Mouse (Mus musculus): ENCODE results near the gene Snapin.
A peak's percentile ranks its signal among the peaks of the same experiment; 100 is the strongest.

Gene Snapin

DNA sequence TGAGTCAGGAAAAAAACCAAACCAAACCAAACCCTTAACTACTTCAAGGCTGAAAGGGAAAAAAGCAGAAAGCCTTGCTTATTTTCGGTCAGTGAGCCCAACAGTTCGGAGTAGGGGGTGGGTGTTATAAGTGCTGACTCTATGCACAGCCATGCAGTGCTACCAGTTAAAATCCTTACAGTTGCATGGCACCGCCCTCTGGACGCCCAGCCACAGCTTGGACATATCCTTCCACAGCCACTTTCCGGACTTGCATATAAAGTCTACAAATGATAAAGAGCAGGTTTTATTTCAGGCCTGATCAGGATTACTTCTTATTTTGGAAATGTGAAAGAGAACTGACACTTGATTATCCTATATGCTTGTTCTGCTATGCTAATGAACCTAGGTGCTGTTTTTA is 14.4 kb upstream of the Snapin start:
- no peak for DNase-seq (ENCODE audit: low spot score)

DNA sequence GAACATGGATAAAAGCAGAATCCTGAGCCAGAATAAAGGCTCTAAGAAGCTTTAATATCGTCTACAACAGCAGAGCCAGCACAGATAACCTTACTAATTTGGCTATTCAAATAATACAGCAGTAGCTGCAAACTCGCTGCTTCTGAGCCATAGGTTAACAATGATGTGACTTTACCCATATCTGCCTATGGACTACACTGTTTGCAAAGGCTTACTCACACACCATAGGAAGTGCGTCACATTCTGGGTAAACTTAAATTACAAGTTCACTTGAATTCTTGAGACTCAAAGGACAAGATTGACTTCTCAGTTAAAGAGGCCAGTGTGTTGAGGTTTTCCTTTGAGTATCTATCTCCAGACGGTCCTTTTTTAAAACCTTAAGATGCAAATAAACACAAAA is 12.6 kb upstream of the Snapin start:
- DNase-seq (ENCODE audit: low spot score): no peak

DNA sequence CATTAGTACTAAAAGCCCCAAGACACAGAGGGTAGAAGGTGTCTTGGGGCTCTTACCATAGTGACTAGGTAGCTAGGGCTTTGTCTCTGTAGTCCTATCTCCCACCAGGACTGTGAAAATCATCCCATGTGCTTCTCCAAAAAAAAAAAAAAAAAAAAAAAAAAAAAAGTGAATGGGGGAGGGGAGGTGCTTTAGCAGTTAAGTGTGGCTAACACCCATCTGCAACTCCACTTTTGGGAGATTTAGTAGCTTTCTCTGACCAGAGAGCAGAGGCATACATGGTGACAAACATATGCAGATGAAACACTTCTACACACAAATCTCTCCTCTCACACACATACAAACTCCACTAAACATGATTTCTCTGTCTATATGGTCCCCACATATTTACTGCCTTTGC is 6.8 kb upstream of the Snapin start:
- no peak for DNase-seq (ENCODE audit: low spot score)

DNA sequence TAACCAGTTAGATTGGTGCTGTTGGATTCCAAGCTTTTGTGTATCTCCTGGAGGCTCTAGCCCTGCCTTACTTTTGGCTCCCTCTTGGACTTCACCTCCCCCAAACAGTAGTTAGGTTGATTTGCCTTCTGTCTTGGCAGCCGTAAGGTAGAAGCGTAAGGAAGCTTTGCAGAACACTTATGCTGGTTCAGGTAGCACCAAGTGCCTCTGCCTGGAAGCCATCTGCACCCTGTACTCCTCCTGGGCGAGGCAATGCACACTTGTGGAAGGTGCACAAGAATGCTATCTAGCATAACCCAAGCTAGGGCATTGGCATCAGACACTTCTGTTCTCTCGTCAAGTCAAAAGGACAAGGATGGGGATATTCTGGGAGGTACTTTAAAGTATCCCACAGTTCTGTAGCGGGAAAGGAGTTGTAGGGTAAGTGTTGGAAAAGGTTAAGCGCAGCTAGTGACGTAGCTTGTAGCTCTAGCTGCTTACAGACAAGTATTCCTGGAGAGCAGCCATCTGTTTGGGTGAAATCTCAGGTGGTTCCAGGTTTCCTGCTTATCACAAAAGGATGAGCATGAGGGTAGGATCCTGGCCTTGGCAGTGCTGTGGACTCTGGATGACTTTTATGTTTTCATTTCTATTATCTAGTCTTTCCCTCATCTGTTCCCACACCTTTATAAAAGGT is 5.2 kb upstream of the Snapin start:
- DNase-seq (ENCODE audit: low spot score): no peak

DNA sequence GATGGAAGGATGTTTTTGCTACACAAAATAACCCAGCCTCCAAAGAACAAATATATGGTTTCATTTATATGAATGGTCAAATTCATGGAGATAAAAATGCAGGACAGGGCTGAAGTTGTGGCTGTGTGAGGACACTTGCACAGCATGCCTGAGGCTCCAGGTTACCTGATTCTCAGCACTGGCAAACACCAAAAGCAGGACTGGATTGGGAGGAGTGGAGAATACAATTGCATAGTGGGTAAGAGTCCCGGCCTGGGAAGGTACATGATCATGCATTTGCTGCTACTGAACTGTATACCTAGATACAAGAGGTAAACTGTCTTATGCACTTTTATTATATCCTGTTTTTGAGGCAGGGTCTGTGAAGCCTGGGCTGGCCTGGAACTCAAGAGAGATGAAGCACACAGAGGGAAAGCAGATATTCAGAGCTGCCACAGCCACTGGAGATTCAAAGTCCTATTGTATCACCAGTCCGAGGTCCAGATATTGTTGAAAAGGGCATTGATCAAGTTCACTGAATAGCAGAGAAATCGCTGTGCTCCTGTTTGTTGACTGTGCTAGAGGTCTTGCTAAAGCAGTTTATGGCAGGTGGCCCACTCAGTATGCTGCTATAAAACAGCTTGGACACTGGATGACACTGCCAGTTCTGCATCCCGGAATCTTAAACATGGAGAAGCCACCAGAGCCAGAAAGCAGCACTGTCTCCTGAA is 3.2 kb upstream of the Snapin start:
- no peak for DNase-seq (ENCODE audit: low spot score)

DNA sequence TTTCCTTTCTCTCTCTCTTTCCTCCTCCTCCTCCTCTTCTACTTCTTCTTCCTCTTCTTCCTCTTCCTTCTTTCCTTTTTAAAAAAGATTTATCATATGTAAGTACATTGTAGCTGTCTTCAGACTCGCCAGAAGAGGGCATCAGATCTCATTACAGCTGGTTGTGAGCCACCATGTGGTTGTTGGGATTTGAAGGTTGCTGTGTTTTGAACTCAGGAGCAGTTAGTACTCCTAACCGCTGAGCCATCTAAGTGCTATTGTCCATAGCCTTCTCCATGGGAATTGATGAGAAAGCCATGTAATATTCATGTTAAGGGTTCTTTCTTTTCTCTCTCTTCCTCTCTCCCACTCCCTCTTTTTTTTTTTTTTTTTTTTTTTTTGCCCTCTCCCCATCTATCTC is 517 bp upstream of the Snapin start:
- DNase-seq (ENCODE audit: low spot score): no peak

DNA sequence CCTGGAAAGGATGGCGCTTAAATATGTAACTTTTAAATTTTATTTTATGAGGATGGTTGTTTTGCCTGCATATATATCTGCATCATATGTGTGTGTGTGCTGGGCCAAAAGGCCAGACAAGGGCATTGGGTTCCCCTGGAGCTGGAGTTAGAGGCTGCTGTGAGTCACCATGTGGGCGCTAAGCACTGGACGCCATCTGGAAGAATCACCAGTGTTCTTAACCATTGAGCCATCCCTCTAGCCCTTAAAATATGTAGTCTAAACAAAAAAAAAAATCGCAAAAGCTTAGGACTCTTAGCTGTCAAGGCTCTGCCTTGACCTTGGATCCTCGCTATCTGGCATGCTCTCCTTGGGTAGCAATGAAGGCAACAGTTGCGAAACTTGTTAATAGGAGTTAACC is 2.3 kb downstream of the Snapin start:
- DNase-seq (ENCODE audit: low spot score): no peak

DNA sequence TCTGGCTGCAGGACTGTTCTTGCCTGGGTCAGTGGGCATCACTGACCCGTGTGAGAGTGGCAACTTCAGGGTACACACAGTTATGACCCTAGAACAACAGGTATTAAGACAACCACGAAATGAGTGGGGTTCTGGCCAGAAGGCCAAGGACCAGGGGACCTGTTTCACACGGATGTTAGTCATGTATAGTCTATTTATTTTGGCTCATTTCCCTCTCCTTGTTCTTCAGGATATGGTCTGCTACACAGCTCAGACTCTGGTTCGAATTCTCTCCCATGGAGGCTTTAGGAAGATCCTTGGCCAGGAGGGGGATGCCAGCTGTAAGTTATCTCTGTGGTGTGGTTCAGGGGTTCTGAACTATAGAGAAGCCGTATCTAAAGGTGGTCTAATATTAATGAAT is 3.8 kb downstream of the Snapin start:
- DNase-seq (ENCODE audit: low spot score): no peak

DNA sequence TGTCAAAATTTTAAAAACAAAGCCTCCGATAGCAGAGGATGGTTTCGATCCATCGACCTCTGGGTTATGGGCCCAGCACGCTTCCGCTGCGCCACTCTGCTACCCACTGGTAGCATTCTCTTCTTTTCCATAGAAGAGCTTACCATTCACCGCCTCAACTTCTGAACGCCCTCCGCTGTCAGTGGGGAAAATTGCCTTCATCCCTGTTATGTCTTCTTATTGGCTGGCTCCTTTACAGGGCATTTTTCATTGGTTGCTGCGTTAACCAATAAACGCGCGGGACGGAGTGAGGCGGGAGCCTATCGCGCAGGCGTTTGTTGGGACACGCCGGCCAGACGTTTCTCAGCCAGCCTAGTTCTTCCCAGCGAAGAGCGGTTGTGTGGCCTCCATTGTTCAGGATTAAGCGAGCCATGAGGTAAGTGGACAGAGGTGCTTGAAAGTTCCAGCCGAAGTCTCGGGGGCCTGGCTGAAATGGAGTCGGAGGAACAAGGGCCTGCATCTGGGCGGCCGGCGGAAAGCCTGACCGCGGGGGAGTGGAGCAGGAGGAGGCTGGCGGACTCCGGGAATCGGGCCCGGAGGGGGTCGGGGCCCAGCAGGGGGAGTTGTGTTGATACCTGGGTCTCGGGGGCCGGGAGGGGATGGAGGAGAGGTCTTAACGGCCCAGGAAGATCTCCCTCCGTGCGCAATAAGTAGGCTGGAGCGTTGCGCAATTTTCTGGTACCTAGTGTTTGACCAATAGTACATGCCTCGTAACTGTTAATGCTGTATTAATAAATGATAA is 14.8 kb downstream of the Snapin start, which contains the start of gene Ilf2:
TSS of gene Ilf2 (plus strand) at position 296 of the 781 bp plus-strand sequence.
- DNase-seq (ENCODE audit: low spot score): peak; percentile 91

DNA sequence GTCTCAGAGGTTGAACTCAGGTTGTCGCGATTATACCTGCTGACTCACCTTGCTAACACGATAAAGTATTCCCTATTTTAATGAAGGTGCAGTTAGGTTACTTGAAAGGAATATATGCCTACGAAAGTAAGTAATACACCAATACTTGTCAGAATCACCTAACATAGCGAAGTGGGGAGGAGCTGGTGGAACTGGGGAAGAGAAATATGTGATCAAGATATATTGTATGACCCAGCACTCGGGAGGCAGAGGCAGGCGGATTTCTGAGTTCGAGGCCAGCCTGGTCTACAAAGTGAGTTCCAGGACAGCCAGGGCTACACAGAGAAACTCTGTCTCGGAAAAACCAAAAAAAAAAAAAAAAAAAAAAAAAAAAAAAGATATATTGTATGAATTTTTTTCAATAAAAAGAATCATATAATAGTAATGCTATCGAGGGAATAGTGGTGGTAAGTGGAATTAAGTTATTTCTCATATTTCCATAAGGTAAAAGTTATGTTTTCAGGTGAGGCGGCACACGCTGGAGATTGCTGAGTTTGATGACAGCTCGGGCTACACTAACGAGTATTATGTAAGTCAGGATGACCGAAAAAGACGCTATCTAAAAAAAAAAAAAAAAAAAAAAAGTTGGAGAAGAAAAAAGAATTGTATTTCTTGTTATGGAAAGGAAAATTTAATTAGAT is 15.5 kb downstream of the Snapin start:
- DNase-seq (ENCODE audit: low spot score): no peak

DNA sequence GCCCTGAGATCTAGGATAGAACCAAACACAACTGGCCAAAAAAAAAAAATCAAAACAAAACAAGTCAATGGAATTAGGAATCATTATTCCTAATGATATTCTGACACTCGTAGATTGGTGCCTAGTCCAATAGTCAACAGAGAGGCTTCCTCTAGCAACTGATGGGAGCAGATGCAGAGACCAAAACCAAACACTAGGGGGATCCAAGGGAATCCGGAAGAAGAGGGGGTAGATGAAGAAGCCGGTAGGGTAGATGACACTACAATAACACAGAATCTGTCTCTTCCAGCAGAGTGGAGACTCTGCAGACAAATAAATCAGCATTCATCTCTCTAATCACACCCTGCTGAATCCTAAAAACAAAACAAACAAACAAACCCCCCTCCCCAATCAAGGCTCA is 18.6 kb downstream of the Snapin start:
- peak; percentile 35 for DNase-seq (ENCODE audit: low spot score)

DNA sequence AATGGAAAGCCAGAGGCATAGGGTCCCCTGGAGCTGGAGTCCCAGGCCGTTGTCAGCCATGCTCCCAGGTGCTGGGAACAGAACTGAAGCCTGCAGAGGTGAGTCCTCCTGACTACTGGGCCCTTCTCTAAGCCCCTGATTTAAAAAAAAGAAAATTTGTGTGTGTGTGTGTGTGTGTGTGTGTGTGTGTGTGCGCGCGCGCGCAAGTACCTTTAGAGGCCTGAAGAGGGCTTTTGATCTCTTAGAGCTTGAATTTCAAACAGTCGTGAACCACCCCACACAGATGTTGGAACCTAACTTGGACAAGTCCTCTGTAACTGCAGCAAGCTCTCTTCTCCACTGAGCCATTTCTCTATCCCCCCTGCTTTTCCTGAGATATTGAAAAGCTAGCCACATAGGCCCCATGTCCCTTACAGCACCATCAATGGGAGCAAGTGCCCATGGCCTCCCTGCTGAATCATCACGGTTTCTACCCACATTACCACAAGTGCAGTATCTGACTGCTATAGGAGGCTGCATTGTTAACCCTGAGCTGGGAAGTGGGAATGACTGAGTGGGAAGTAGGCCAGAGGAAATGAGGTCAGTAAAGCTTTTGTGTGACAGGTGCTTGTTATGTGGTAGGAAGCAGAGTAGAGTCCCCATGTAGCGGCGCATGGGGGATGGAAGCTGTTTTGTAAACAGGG is 23.1 kb downstream of the Snapin start:
- DNase-seq (ENCODE audit: low spot score): no peak

DNA sequence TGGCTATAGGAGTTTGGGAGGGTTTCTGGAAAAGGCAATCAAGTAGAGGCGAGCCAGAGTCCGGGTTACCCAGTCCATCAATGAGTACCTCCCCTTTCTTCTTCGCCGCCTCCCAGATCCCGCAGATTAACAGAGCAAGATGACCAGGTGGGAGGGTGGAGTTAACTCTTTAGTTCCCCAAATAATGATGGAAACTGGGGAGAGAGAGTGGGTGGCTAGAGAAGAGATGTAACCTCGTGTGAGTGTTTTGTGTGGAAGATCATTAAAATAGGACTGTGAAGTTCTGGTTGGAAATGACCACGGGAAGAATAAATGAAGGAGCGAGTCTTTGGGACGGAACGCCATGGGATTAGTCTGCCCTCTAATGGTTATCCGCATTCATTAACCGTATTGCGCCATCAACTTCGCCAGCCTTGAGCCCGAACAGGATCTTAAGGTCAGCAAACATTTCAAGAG is 24.5 kb downstream of the Snapin start:
- DNase-seq (ENCODE audit: low spot score): peak; percentile 60

DNA sequence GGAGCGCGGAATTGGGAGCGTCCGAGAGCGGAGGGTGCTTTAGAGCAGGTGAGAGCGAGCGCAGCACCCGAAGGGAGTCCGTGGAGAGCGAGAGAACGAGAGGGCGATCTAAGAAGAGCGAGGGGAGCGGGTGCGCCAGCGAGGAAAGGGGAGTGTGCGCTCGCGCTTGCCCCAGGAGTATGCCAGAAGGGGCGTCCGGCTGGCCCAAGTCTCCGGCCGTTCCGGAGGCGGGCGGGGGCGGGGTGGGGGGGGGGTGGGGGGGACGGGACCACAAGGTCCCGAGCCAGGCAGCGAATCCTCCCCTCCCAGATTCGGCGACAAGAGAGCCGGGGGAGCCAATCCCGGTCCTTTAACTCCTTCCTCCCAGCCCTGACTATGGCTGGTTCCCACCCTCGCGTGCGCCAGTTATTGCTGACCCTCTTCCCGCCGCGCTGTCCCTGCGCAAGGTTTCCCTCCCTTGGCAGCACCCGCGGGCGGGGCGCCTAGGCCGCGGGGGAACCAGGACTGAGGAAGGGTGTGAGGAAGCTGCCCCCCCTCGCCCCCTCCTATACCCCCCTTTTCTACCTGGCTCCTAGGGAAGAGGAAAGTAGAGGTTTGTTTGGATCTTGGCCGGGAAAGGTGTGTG is 25.0 kb downstream of the Snapin start, which contains the start of gene Npr1:
TSS of gene Npr1 (minus strand) at position 181 of the 625 bp plus-strand sequence.
- DNase-seq (ENCODE audit: low spot score): peak; percentile 50

DNA sequence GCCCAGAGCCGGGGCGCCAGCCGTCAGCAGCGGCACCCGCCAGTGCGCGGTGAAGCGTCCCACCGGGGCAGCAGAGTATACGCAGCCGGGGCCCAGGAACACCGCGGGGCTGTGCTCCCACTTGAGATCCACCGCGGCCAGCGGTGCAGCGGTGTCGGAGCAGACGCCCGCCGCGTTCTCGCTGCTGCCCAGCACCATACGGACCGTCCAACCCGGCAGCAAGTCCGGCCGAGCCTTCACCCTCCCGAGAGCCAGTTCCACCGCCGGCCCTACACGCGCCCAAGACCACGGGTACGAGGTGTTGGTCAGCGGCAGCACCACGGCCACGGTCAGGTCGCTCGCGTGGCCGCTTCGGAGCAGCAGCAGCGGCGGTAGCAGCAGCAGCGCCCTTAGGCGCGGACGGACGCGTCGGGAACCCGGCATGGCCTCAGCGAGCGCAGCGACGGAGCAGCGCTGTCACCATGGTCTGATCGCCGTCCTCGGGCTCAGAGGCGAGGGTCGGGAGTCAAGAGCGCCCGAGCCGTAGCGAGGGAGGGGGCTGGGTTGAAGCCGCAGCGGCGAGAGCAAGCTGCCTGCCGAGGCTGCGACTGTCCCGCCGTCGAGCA is 25.6 kb downstream of the Snapin start:
- DNase-seq (ENCODE audit: low spot score): peak; percentile 30

DNA sequence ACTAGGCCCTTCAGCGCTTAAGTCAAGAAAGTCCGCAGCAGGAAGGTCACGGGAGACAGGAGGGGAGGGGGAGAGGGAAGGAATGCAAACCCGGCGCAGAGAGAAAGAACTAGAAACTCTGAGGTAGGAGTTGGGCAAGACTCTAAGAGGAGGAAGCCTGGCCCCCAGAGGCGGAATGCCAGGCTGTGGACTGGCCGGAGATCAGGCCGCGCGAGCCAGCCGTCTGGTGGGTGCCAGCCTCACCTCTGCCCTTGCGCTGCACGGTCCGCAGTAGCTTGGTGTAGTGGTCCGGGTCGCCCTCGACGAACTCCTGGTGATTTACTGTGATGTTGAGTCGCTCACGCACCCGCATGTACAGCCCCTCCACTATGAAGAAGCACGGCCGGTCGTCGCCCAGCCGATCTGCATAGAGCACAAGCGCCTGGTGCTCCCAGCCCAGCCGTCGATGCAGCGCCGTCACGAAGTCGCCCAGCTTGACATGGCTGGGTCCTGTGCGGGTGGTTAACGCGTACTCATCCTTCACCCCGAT is 26.2 kb downstream of the Snapin start:
- DNase-seq (ENCODE audit: low spot score): peak; percentile 32

DNA sequence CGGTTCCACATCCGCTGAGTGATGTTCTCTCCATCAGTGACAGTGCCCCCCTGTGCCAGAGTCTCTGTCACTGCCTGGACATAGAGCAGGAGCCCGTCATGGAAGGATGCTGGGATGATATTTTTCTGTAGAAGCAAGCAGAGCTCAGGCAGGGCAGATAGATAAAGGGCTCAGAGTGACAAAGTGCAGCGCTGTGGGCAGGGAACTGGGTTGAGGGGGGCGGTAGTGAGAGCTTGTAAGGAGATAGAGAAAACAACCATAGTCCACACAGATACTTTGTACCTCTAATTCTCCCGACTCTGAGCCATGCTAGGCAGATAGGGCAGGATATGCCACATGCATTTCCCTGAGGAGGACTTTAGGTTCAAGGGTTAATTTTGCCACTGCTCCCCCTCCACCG is 28.3 kb downstream of the Snapin start:
- DNase-seq (ENCODE audit: low spot score): no peak

DNA sequence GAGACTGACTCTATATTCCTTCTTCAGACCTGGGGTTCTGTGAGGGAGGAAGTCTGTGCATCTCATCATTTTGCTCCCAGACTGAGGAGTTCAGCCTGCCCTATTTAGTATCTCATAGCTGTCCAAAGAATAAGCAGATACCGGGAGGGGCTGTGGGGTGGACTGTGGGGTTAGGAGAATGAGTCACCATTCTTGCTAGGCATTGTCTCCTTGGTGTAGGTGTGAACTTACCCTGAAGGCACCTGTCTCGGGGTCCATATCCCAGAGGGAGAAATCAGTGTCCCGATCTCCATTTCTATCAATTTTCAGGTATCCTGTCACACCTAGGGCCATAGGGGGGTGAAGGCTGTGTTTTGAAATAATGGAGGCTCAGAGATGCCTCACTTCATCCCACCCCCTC is 28.9 kb downstream of the Snapin start:
- no peak for DNase-seq (ENCODE audit: low spot score)

DNA sequence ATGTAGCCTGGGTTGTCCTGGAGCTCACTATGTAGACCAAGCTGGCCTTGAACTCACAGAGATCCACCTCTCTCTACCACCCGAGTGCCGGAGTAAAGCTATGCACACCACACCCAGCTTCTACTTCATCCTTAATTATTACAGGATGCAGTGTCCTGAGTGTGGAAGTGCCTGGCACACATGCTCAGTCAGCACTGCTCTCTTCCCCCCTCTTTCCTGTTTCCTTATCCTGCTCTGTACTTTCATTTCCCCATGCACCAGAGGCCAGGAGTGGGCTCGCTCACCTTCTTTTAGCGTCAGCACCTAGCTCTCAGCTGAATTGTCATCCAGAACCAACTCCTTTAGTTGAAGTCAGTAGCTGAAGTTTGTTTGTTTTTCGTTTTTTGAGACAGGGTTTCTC is 30.5 kb downstream of the Snapin start:
- DNase-seq (ENCODE audit: low spot score): no peak

DNA sequence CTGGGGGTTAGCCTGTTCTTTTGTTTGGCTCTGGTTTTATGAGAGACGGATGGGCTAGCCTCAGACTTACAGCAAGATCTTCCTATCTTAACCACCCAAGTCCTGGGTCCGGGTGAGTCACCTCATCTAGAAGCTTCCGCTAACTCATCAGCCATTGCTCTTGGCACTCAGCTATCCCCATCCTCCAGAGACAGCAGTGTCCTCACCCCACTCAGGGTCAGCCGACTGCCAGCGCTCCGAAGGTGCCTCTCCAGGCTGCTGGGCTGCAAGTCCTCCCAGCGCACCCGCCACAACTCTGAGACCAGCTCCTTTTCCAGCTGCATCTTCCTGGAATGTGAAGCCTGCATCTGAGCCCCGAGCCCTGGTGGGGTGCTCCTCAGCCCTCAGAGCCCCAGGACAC is 31.1 kb downstream of the Snapin start:
- DNase-seq (ENCODE audit: low spot score): no peak

DNA sequence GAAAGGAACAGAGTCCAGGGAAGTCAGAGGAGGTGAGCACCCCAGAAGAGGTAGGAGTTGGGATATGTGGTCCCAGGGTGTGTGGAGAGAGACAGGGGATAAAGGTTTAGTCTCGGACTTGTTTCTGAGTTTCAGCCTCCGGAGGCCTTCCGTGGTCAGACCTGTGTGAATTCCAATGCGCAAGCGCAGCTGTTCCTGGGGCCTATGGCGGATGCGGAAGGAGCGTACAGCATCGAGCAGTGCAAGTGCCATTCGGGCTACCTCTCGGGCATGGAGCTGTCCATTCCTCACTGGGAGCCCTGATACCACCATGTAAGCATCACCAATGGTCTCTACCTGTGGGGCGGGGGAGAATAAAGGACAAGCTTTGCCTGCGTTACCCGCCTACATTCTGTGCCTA is 35.9 kb downstream of the Snapin start:
- no peak for DNase-seq (ENCODE audit: low spot score)
